Mouse (Mus musculus): ENCODE results near the gene Tgfb3. TPM values are rescaled to one million over a fixed set of nuclear protein-coding genes. Genes with fewer than 3 reads are reported as not detected.

The Tgfb3 gene
- total and polyA plus RNA-seq, 3 experiments: 0.42 to 0.96 TPM; not detected in 1

DNA sequence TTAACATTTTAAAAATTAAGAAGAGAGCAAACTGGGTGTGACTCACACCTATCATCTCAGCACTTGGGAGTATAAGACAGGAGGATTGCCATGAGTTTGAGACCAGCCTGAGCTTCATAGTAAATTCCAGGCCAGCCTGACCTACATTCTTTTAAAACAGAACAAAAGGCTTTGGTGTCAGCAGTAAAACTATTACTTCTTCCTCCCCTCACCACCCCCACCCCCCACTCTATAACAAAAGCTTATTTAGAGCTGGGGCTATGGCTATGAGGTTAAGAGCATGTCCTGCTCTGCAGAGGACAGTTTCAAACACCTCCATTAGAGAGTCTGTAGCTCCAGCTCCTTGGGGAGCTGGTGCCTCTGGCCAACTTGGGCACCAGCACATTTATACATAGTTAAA is 43.3 kb downstream of the Tgfb3 start:
- Histone ChIP-seq H3K27ac (ENCODE audit: control insufficient read depth, low read depth, low read length) (no peak overlapping the region), H3K4me3 (ENCODE audit: control insufficient read depth in 1 of 2, insufficient read depth in 1 of 2, low read depth in 2 of 2, low read length in 2 of 2) (no peak overlapping the region), H3K9me3 (replicated peaks; ENCODE audit: insufficient read depth, low read length) (no peaks in the 10 kb centered on the region), H3K9ac (ENCODE audit: control insufficient read depth, low read depth, low read length, poor library complexity, severe bottlenecking) (no peak overlapping the region), H3K79me2 (ENCODE audit: control insufficient read depth, insufficient read depth, low read length, poor library complexity) (no peaks in the 10 kb centered on the region), H3K27me3 (ENCODE audit: control insufficient read depth in 1 of 2, insufficient read depth in 2 of 2, low read length in 2 of 2) (no peaks in the 10 kb centered on the region), H3K36me3 (ENCODE audit: control insufficient read depth in 1 of 2, insufficient read depth in 2 of 2, low read length in 2 of 2) (peaks cover 0 to 7% of the 10 kb centered on the region in 2 experiments; a peak in 2 of 4 replicates), H3K4me1 (ENCODE audit: control insufficient read depth in 1 of 2, insufficient read depth in 2 of 2, low read length in 2 of 2) (peaks cover 6 to 7% of the 10 kb centered on the region in 2 experiments)
- TF ChIP-seq MYB (IDR thresholded peaks at IDR 0.05; ENCODE audit: low read depth, low read length) (no peak), E2F4 (IDR thresholded peaks at IDR 0.05; ENCODE audit: borderline replicate concordance, low read depth, low read length) (no peak), POLR2AphosphoS2 (IDR thresholded peaks at IDR 0.05; ENCODE audit: low read length) (no peak), ZMIZ1 (IDR thresholded peaks at IDR 0.05; ENCODE audit: low read depth, low read length) (no peak), RAD21 (IDR thresholded peaks at IDR 0.05; ENCODE audit: low read depth, low read length) (no peak), HCFC1 (IDR thresholded peaks at IDR 0.05; ENCODE audit: low read depth, low read length) (no peak), UBTF (IDR thresholded peaks at IDR 0.05; ENCODE audit: borderline replicate concordance, insufficient read depth, low read depth, low read length) (no peak), MYC (IDR thresholded peaks at IDR 0.05; ENCODE audit: low read depth, low read length) (no peak), NELFE (IDR thresholded peaks at IDR 0.05; ENCODE audit: low read depth, low read length) (no peak), POLR2AphosphoS5 (IDR thresholded peaks at IDR 0.05; ENCODE audit: borderline replicate concordance, low read depth, low read length) (no peak), EP300 (IDR thresholded peaks at IDR 0.05; ENCODE audit: low read depth in 1 of 2, low read length in 2 of 2) (no peak), CHD1 (IDR thresholded peaks at IDR 0.05; ENCODE audit: low read depth, low read length) (no peak)
- DNase-seq (ENCODE audit: low read depth, low spot score): no peak

DNA sequence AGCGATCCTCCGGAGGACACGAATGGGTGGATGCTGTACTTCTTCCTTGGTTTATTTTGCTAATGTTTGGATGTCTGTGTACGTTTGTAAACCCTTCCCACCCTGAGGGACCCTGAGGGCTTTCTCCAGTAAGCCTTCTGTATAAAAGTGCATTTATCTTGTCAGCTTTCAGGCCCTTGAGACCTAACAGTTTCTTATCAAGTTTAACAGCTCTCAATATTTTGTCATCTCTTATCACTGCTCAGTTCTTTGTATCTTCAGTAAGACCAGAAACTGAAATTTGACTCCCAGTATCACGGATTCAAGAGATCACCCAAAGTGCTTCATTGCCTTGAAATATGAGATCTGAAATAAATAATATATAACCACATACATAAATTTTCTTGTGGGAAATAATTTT is 47.9 kb downstream of the Tgfb3 start:
- Histone ChIP-seq H3K27ac (ENCODE audit: control insufficient read depth, low read depth, low read length) (peak overlapping the region; percentile 64), H3K4me1 (ENCODE audit: control insufficient read depth in 1 of 2, insufficient read depth in 2 of 2, low read length in 2 of 2) (peaks cover 10% of the 10 kb centered on the region in 2 experiments), H3K9ac (ENCODE audit: control insufficient read depth, low read depth, low read length, poor library complexity, severe bottlenecking) (no peak overlapping the region), H3K4me3 (ENCODE audit: control insufficient read depth in 1 of 2, insufficient read depth in 1 of 2, low read depth in 2 of 2, low read length in 2 of 2) (no peak overlapping the region), H3K27me3 (ENCODE audit: control insufficient read depth in 1 of 2, insufficient read depth in 2 of 2, low read length in 2 of 2) (no peaks in the 10 kb centered on the region), H3K36me3 (ENCODE audit: control insufficient read depth in 1 of 2, insufficient read depth in 2 of 2, low read length in 2 of 2) (peaks cover 0 to 16% of the 10 kb centered on the region in 2 experiments; a peak in 2 of 4 replicates), H3K9me3 (replicated peaks; ENCODE audit: insufficient read depth, low read length) (no peaks in the 10 kb centered on the region), H3K79me2 (ENCODE audit: control insufficient read depth, insufficient read depth, low read length, poor library complexity) (no peaks in the 10 kb centered on the region)
- peak; percentile 40 for DNase-seq (ENCODE audit: low read depth, low spot score)
- TF ChIP-seq GABPA (IDR thresholded peaks at IDR 0.05; ENCODE audit: low read depth, low read length): no peak
- TF ChIP-seq USF1 (IDR thresholded peaks at IDR 0.05; ENCODE audit: low read depth, low read length): no peak
- no peak for TF ChIP-seq POLR2A (IDR thresholded peaks at IDR 0.05; ENCODE audit: control insufficient read depth in 1 of 2, insufficient read depth in 1 of 2, low read depth in 1 of 2, low read length in 2 of 2, poor library complexity in 1 of 2)
- no peak for TF ChIP-seq POLR2AphosphoS2 (IDR thresholded peaks at IDR 0.05; ENCODE audit: low read length)
- no peak for TF ChIP-seq MAX (IDR thresholded peaks at IDR 0.05; ENCODE audit: low read length)
- peak; percentile 69 to 74; a peak in 3 of 4 replicates for TF ChIP-seq EP300 (IDR thresholded peaks at IDR 0.05; ENCODE audit: low read depth in 1 of 2, low read length in 2 of 2)
- TF ChIP-seq ZNF384 (IDR thresholded peaks at IDR 0.05; ENCODE audit: low read depth, low read length): no peak
- TF ChIP-seq JUND (IDR thresholded peaks at IDR 0.05; ENCODE audit: low read depth, low read length): no peak
- TF ChIP-seq TCF12 (IDR thresholded peaks at IDR 0.05; ENCODE audit: low read depth, low read length): peak; percentile 56; the same call in 1 of the 2 replicates
- no peak for TF ChIP-seq MEF2A (IDR thresholded peaks at IDR 0.05; ENCODE audit: extremely low read depth, insufficient replicate concordance, low read depth, low read length, poor library complexity, severe bottlenecking)
- TF ChIP-seq MYC (IDR thresholded peaks at IDR 0.05; ENCODE audit: low read depth, low read length): no peak
- TF ChIP-seq ELF1 (IDR thresholded peaks at IDR 0.05; ENCODE audit: low read depth, low read length): no peak
- TF ChIP-seq TBP (IDR thresholded peaks at IDR 0.05; ENCODE audit: low read depth, low read length): no peak
- TF ChIP-seq ZMIZ1 (IDR thresholded peaks at IDR 0.05; ENCODE audit: low read depth, low read length): no peak
- TF ChIP-seq CHD2 (IDR thresholded peaks at IDR 0.05; ENCODE audit: low read length): no peak
- peak; percentile 24; the same call in 1 of the 2 replicates for TF ChIP-seq ETS1 (IDR thresholded peaks at IDR 0.05; ENCODE audit: low read depth, low read length)
- TF ChIP-seq GATA1 (IDR thresholded peaks at IDR 0.05; ENCODE audit: low read depth, low read length): peak; percentile 82

All from MEL (cell line).